Mouse (Mus musculus): ENCODE results near the gene Sorbs2.

Gene Sorbs2

GRCm38 (mm10) chr8:45579714-45580543 lies 72.3 kb downstream of the Sorbs2 start:
- no peak for DNase-seq

GRCm38 (mm10) chr8:45580544-45580866 lies 72.9 kb downstream of the Sorbs2 start:
- no peak for DNase-seq

GRCm38 (mm10) chr8:45583856-45584255 lies 76.3 kb downstream of the Sorbs2 start:
- DNase-seq = no peak

- DNase-seq = no peak
Measured at GRCm38 (mm10) chr8:45584390-45585052, 76.9 kb downstream of the Sorbs2 start.

GRCm38 (mm10) chr8:45585158-45585557 lies 77.6 kb downstream of the Sorbs2 start:
- no peak for DNase-seq

GRCm38 (mm10) chr8:45587011-45587410 lies 79.4 kb downstream of the Sorbs2 start:
- no peak for DNase-seq

GRCm38 (mm10) chr8:45591888-45592287 lies 84.3 kb downstream of the Sorbs2 start:
- no peak for DNase-seq

- no peak for DNase-seq
Measured at GRCm38 (mm10) chr8:45593711-45594110, 86.1 kb downstream of the Sorbs2 start.

- no peak for DNase-seq
Measured at GRCm38 (mm10) chr8:45595983-45596382, 88.4 kb downstream of the Sorbs2 start.

GRCm38 (mm10) chr8:45596591-45596990 lies 89.0 kb downstream of the Sorbs2 start:
- no peak for DNase-seq

GRCm38 (mm10) chr8:45597631-45598420 lies 90.2 kb downstream of the Sorbs2 start:
- no peak for DNase-seq

GRCm38 (mm10) chr8:45598883-45599282 lies 91.3 kb downstream of the Sorbs2 start:
- DNase-seq = no peak

GRCm38 (mm10) chr8:45602019-45602418 lies 94.4 kb downstream of the Sorbs2 start:
- no peak for DNase-seq

- no peak for DNase-seq
Measured at GRCm38 (mm10) chr8:45605419-45605818, 97.8 kb downstream of the Sorbs2 start.

- DNase-seq = no peak
Measured at GRCm38 (mm10) chr8:45607012-45607411, 99.4 kb downstream of the Sorbs2 start.

- no peak for DNase-seq
Measured at GRCm38 (mm10) chr8:45608413-45608812, 100.8 kb downstream of the Sorbs2 start.

GRCm38 (mm10) chr8:45610426-45611215 lies 103.0 kb downstream of the Sorbs2 start:
- DNase-seq = no peak

- no peak for DNase-seq
Measured at GRCm38 (mm10) chr8:45611320-45611719, 103.7 kb downstream of the Sorbs2 start.

GRCm38 (mm10) chr8:45614610-45615009 lies 107.0 kb downstream of the Sorbs2 start:
- DNase-seq = no peak

GRCm38 (mm10) chr8:45615050-45615449 lies 107.5 kb downstream of the Sorbs2 start:
- no peak for DNase-seq

- no peak for DNase-seq
Measured at GRCm38 (mm10) chr8:45615551-45615950, 108.0 kb downstream of the Sorbs2 start.

GRCm38 (mm10) chr8:45621576-45622178 lies 114.1 kb downstream of the Sorbs2 start:
- no peak for DNase-seq

Data from spleen, adult 18-20 months (tissue).